Comparison of ENCODE assay signal across 23 mouse cellular contexts in genomic region chr4:125056476-125056875, GRCm38 (mm10). TPM values are rescaled to one million over a fixed set of nuclear protein-coding genes. Genes with fewer than 3 reads are reported as not detected.
DNase-seq lines count a peak whose midpoint lies in the region; ATAC-seq and TF ChIP-seq lines count a peak whose summit lies in the region.
"Had no signal": no experiment of that assay in that cellular context is flagged by ENCODE, and none has a peak within 500 bp of the region (broad histone marks: within the 10 kb centered on the region; RNA-seq: fewer than 3 reads in every experiment).

No protein-coding gene starts in this region.

- 37% methylated on average over 4 of the region's 4 CpGs for WGBS in embryonic facial prominence, embryonic 11.5 days
- WGBS in limb, embryonic 12.5 days, result 41% methylated on average over 4 of the region's 4 CpGs
- 95% methylated on average over 4 of the region's 4 CpGs for WGBS in thymus, adult 2 months

- no peak overlapping the region for H3K9ac ChIP-seq in MEL (ENCODE audit: control insufficient read depth, low read depth, low read length, poor library complexity, severe bottlenecking)
- no peak overlapping the region for H3K9ac ChIP-seq in embryonic facial prominence, embryonic 11.5 days (replicated peaks; ENCODE audit: low read length)
- no peak overlapping the region for H3K9ac ChIP-seq in limb, embryonic 12.5 days (replicated peaks)
- H3K9ac ChIP-seq: forebrain, embryonic 13.5 days; forebrain, postnatal 0 days; hindbrain, embryonic 12.5 days had no signal

- H3K4me3 ChIP-seq in MEL (ENCODE audit: control insufficient read depth in 1 of 2, insufficient read depth in 1 of 2, low read depth in 2 of 2, low read length in 2 of 2), result no peak overlapping the region
- no peak overlapping the region for H3K4me3 ChIP-seq in embryonic facial prominence, embryonic 11.5 days (ENCODE audit: low read depth, low read length)
- no peak overlapping the region for H3K4me3 ChIP-seq in limb, embryonic 12.5 days (replicated peaks)
- no peak overlapping the region for H3K4me3 ChIP-seq in thymus, adult 2 months (ENCODE audit: control insufficient read depth, insufficient read depth, low read length)
- H3K4me3 ChIP-seq: forebrain, embryonic 13.5 days; heart, embryonic 10.5 days; hindbrain, embryonic 12.5 days had no signal

- 0 out of 2 replicates have a peak overlapping the region, but pooled peaks have one; percentile 13 for H3K27ac ChIP-seq in MEL (ENCODE audit: control insufficient read depth, low read depth, low read length)
- H3K27ac ChIP-seq in embryonic facial prominence, embryonic 11.5 days (replicated peaks; ENCODE audit: low read depth, low read length), result peak overlapping the region; percentile 41; the same call in 1 of the 2 replicates
- peak overlapping the region; percentile 67 for H3K27ac ChIP-seq in limb, embryonic 12.5 days
- H3K27ac ChIP-seq in thymus, adult 2 months (ENCODE audit: control insufficient read depth, insufficient read depth, low read length), result no peak overlapping the region
- H3K27ac ChIP-seq: forebrain, embryonic 13.5 days; hindbrain, embryonic 12.5 days had no signal

- no peak for DNase-seq in MEL (ENCODE audit: low read depth, low spot score)
- peak; percentile 75 for DNase-seq in embryonic facial prominence, embryonic 11.5 days (ENCODE audit: low spot score)
- DNase-seq in forelimb bud, embryonic 11.5 days (ENCODE audit: low read depth, low spot score), result peak; percentile 61
- DNase-seq in right cerebral cortex, postnatal 4 days, result no peak
- DNase-seq in thymus, adult 2 months, result no peak
- DNase-seq: adrenal gland, adult 2 months; adrenal gland, postnatal 25 days; cerebellum, adult 18-20 months; cerebellum, adult 9-11 months; cerebellum, postnatal 36 days; forebrain, postnatal 0 days; gastrocnemius, postnatal 10 days; heart, adult 18-20 months; heart, postnatal 10 days; heart, postnatal 4 days had no signal

- no peak for TF ChIP-seq RAD21 in MEL (IDR thresholded peaks at IDR 0.05; ENCODE audit: low read depth, low read length)

- H3K79me2 ChIP-seq in MEL (ENCODE audit: control insufficient read depth, insufficient read depth, low read length, poor library complexity), result no peaks in the 10 kb centered on the region

- ATAC-seq in embryonic facial prominence, embryonic 11.5 days (replicated peaks; ENCODE audit: insufficient number of reproducible peaks, low FRiP score, low TSS enrichment, low read depth), result peak; percentile 17; the same call in 1 of the 2 replicates
- ATAC-seq in limb, embryonic 12.5 days (ENCODE audit: insufficient number of reproducible peaks, insufficient read depth, low FRiP score, low TSS enrichment, low read depth), result peak; percentile 34; the same call in 1 of the 2 replicates
- ATAC-seq: forebrain, embryonic 13.5 days; forebrain, postnatal 0 days; hindbrain, embryonic 16.5 days had no signal

- no peak for TF ChIP-seq CTCF in MEL (IDR thresholded peaks at IDR 0.05 in 2 of 3, conservative IDR thresholded peaks at IDR 0.05 in 1 of 3; ENCODE audit: control insufficient read depth in 1 of 3, insufficient read depth in 1 of 3, low read depth in 2 of 3, low read length in 3 of 3, poor library complexity in 1 of 3, severe bottlenecking in 1 of 3)
- TF ChIP-seq CTCF in thymus, adult 2 months (IDR thresholded peaks at IDR 0.05; ENCODE audit: borderline replicate concordance, control insufficient read depth, extremely low read depth, insufficient read depth, low read length, poor library complexity), result no peak

- no peak overlapping the region for H3K4me2 ChIP-seq in embryonic facial prominence, embryonic 11.5 days (ENCODE audit: low read depth, low read length)
- H3K4me2 ChIP-seq in limb, embryonic 12.5 days, result no peak overlapping the region
- H3K4me2 ChIP-seq: forebrain, embryonic 13.5 days; hindbrain, embryonic 12.5 days had no signal

- TF ChIP-seq POLR2A in MEL (IDR thresholded peaks at IDR 0.05; ENCODE audit: control insufficient read depth in 1 of 2, insufficient read depth in 1 of 2, low read depth in 1 of 2, low read length in 2 of 2, poor library complexity in 1 of 2), result peak in 1 of 2 experiments; percentile 23; a peak in 1 of 4 replicates
- no peak for TF ChIP-seq POLR2A in thymus, adult 2 months (IDR thresholded peaks at IDR 0.05; ENCODE audit: control insufficient read depth, extremely low read depth, insufficient read depth, low read length, poor library complexity)

- H3K4me1 ChIP-seq in MEL (ENCODE audit: control insufficient read depth in 1 of 2, insufficient read depth in 2 of 2, low read length in 2 of 2), result peaks cover 6 to 19% of the 10 kb centered on the region in 2 experiments; a peak in 3 of 4 replicates
- no peaks in the 10 kb centered on the region; the same call in 1 of the 2 replicates for H3K4me1 ChIP-seq in embryonic facial prominence, embryonic 11.5 days (ENCODE audit: control insufficient read depth, insufficient read depth, low read length)
- peaks cover 32% of the 10 kb centered on the region for H3K4me1 ChIP-seq in limb, embryonic 12.5 days (replicated peaks)
- no peaks in the 10 kb centered on the region for H3K4me1 ChIP-seq in thymus, adult 2 months (replicated peaks; ENCODE audit: control insufficient read depth, insufficient read depth, low read length)

- H3K27me3 ChIP-seq in MEL (ENCODE audit: control insufficient read depth in 1 of 2, insufficient read depth in 2 of 2, low read length in 2 of 2), result no peaks in the 10 kb centered on the region
- no peaks in the 10 kb centered on the region for H3K27me3 ChIP-seq in embryonic facial prominence, embryonic 11.5 days (ENCODE audit: control insufficient read depth, insufficient read depth, low read length)
- H3K27me3 ChIP-seq in limb, embryonic 12.5 days, result peaks cover 15% of the 10 kb centered on the region; the same call in 1 of the 2 replicates
- no peaks in the 10 kb centered on the region for H3K27me3 ChIP-seq in thymus, adult 2 months (ENCODE audit: control insufficient read depth, insufficient read depth, low read length)
- H3K27me3 ChIP-seq: CH12.LX; forebrain, embryonic 13.5 days; hindbrain, embryonic 12.5 days had no signal

- TF ChIP-seq EP300 in MEL (IDR thresholded peaks at IDR 0.05; ENCODE audit: low read depth in 1 of 2, low read length in 2 of 2), result no peak

- H3K36me3 ChIP-seq in MEL (ENCODE audit: control insufficient read depth in 1 of 2, insufficient read depth in 2 of 2, low read length in 2 of 2), result peaks cover 5 to 13% of the 10 kb centered on the region in 2 experiments
- no peaks in the 10 kb centered on the region; the same call in none of the 2 replicates for H3K36me3 ChIP-seq in embryonic facial prominence, embryonic 11.5 days (replicated peaks; ENCODE audit: control insufficient read depth, insufficient read depth, low read depth, low read length)
- peaks cover 50% of the 10 kb centered on the region for H3K36me3 ChIP-seq in limb, embryonic 12.5 days
- peaks cover 30% of the 10 kb centered on the region for H3K36me3 ChIP-seq in thymus, adult 2 months (ENCODE audit: control insufficient read depth, insufficient read depth, low read length)

- no peaks in the 10 kb centered on the region for H3K9me3 ChIP-seq in MEL (replicated peaks; ENCODE audit: insufficient read depth, low read length)
- no peaks in the 10 kb centered on the region for H3K9me3 ChIP-seq in embryonic facial prominence, embryonic 11.5 days (replicated peaks; ENCODE audit: control insufficient read depth, low read length)
- H3K9me3 ChIP-seq in limb, embryonic 12.5 days, result no peaks in the 10 kb centered on the region
- H3K9me3 ChIP-seq: forebrain, embryonic 13.5 days; heart, embryonic 10.5 days; hindbrain, embryonic 12.5 days had no signal

TF ChIP-seq in MEL, 35 proteins besides CTCF, POLR2A, EP300 and RAD21 (continues in another document):
- TF ChIP-seq JUND (IDR thresholded peaks at IDR 0.05; ENCODE audit: low read depth, low read length), result no peak
- TF ChIP-seq ZC3H11A (IDR thresholded peaks at IDR 0.05; ENCODE audit: low read depth, low read length), result no peak
- TF ChIP-seq UBTF (IDR thresholded peaks at IDR 0.05; ENCODE audit: borderline replicate concordance, insufficient read depth, low read depth, low read length), result no peak
- no peak for TF ChIP-seq MYB (IDR thresholded peaks at IDR 0.05; ENCODE audit: low read depth, low read length)
- TF ChIP-seq MAZ (IDR thresholded peaks at IDR 0.05; ENCODE audit: low read depth, low read length), result no peak
- no peak for TF ChIP-seq E2F4 (IDR thresholded peaks at IDR 0.05; ENCODE audit: borderline replicate concordance, low read depth, low read length)

RNA-seq across cellular contexts. Expression of gene Dnali1, which starts 9.0 kb away (rescaled TPM):
- total RNA-seq in MEL (2012; rRNA removed), result 0.16 TPM in 1 of 2 replicates, not detected in the other
- polyA plus RNA-seq in MEL (2012; ENCODE audit: insufficient read depth in 1 of 2, insufficient read length in 2 of 2, low read depth in 1 of 2, low replicate concordance in 2 of 2, missing spikeins in 1 of 2), result under 1 TPM in 1 of 2 experiments, not detected in 1; 0.08 TPM
- 0.22 and 0.35 TPM in 2 replicates for polyA plus RNA-seq in embryonic facial prominence, embryonic 11.5 days (2014; fragmentation: Nextera tagmentation; extraction: Ambion mirVana)
- polyA plus RNA-seq in limb, embryonic 12.5 days (2016; fragmentation: Nextera tagmentation; extraction: Ambion mirVana), result not detected in 2 replicates
- polyA plus RNA-seq in thymus, adult 2 months (2012; rRNA removed), result 0.22 and 0.57 TPM in 2 replicates
- total RNA-seq: adrenal gland, adult 2 months; adrenal gland, postnatal 25 days; gastrocnemius, postnatal 10 days; gastrocnemius, postnatal 4 days; heart, postnatal 10 days; heart, postnatal 4 days had no signal
- polyA plus RNA-seq: adrenal gland, adult 2 months; heart, embryonic 14.5 days had no signal

RNA-seq across cellular contexts. Expression of gene Snip1, which starts 10.0 kb away (rescaled TPM):
- total RNA-seq in MEL (2012; rRNA removed), result 35.6 and 40.6 TPM in 2 replicates
- polyA plus RNA-seq in MEL (2012; ENCODE audit: insufficient read depth in 1 of 2, insufficient read length in 2 of 2, low read depth in 1 of 2, low replicate concordance in 2 of 2, missing spikeins in 1 of 2), result 10 to 100 TPM; 33.4 to 62.2 TPM
- 43.1 and 45.3 TPM in 2 replicates for polyA plus RNA-seq in embryonic facial prominence, embryonic 11.5 days (2014; fragmentation: Nextera tagmentation; extraction: Ambion mirVana)
- 39.6 and 40.9 TPM in 2 replicates for polyA plus RNA-seq in limb, embryonic 12.5 days (2016; fragmentation: Nextera tagmentation; extraction: Ambion mirVana)
- polyA plus RNA-seq in thymus, adult 2 months (2012; rRNA removed), result 20.5 and 22.5 TPM in 2 replicates

RNA-seq across cellular contexts. Expression of gene Meaf6, which starts 28.5 kb away (rescaled TPM):
- 26.8 and 34.9 TPM in 2 replicates for total RNA-seq in MEL (2012; rRNA removed)
- 10 to 100 TPM in 1 of 2 experiments, not detected in 1; 46.7 TPM for polyA plus RNA-seq in MEL (2012; ENCODE audit: insufficient read depth in 1 of 2, insufficient read length in 2 of 2, low read depth in 1 of 2, low replicate concordance in 2 of 2, missing spikeins in 1 of 2)
- 103 and 104 TPM in 2 replicates for polyA plus RNA-seq in embryonic facial prominence, embryonic 11.5 days (2014; fragmentation: Nextera tagmentation; extraction: Ambion mirVana)
- polyA plus RNA-seq in limb, embryonic 12.5 days (2016; fragmentation: Nextera tagmentation; extraction: Ambion mirVana), result 74.6 and 76.9 TPM in 2 replicates
- polyA plus RNA-seq in thymus, adult 2 months (2012; rRNA removed), result 26.4 and 30.7 TPM in 2 replicates

RNA-seq across cellular contexts. Expression of gene Gnl2, which starts 40.1 kb away (rescaled TPM):
- total RNA-seq in MEL (2012; rRNA removed), result 80.3 and 83.9 TPM in 2 replicates
- polyA plus RNA-seq in MEL (2012; ENCODE audit: insufficient read depth in 1 of 2, insufficient read length in 2 of 2, low read depth in 1 of 2, low replicate concordance in 2 of 2, missing spikeins in 1 of 2), result 100 to 1,000 TPM; 110 to 226 TPM
- polyA plus RNA-seq in embryonic facial prominence, embryonic 11.5 days (2014; fragmentation: Nextera tagmentation; extraction: Ambion mirVana), result 94.4 and 99.3 TPM in 2 replicates
- polyA plus RNA-seq in limb, embryonic 12.5 days (2016; fragmentation: Nextera tagmentation; extraction: Ambion mirVana), result 93.5 and 95.2 TPM in 2 replicates
- 17.9 and 18.3 TPM in 2 replicates for polyA plus RNA-seq in thymus, adult 2 months (2012; rRNA removed)

Comparison
In these comparisons a context has a peak if more than half of its experiments do, and no peak if none do; other contexts are left out.
1. DNase-seq: peak in embryonic facial prominence, embryonic 11.5 days (single experiment) and forelimb bud, embryonic 11.5 days (single experiment); none in MEL (single experiment), right cerebral cortex, postnatal 4 days (single experiment) and thymus, adult 2 months (single experiment).